Mouse (Mus musculus): ENCODE data around the gene Fmnl2.

DNA sequence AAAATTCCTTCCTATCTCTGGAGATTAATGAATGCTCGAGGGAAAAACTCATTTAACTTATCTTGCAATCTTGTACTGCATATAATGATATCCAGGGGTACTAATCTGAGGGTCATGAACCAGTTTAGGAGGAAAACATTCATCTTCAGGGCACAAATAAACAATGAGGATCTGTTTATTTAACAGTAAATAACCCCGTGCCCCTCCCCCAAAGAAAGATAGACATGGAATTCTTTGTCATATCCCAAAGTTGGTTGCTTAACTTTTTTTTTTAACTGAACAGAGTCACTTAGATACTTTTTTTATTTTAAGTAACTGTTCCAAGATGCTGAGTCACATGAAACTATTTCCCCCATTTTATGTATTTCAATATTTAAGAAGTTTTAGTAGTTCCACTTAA lies 155.4 kb downstream of the Fmnl2 start:
- TF ChIP-seq CTCF (conservative IDR thresholded peaks at IDR 0.05 in 1 of 2, IDR thresholded peaks at IDR 0.05 in 1 of 2; ENCODE audit: low read depth in 2 of 2, low read length in 2 of 2) (no peak), ZMIZ1 (IDR thresholded peaks at IDR 0.05; ENCODE audit: low read depth, low read length) (no peak), USF2 (conservative IDR thresholded peaks at IDR 0.05; ENCODE audit: low read depth, low read length) (no peak)

Data from CH12.LX (cell line).